Mouse (Mus musculus) limb, embryonic 14.5 days (tissue): Measurements from ENCODE around the gene Asb16. TPM values are rescaled to one million over a fixed set of nuclear protein-coding genes. Genes with fewer than 3 reads are reported as not detected.
A peak's percentile ranks its signal among the peaks of the same experiment; 100 is the strongest.
"Not testable (repeated sequence)": the region's sequence is repeated elsewhere in the genome, so short reads cannot be mapped to it uniquely, and the experiment has no call there.

Experiments
- ATAC-seq: fragments of 200-750 bp; cut with Nextera tagmentation; 2 replicates; pipeline ENCODE4 v1.8.0; 2017; ENCODE audit warnings: low read depth, moderate number of reproducible peaks, moderate TSS enrichment; ENCODE audit not compliant: low FRiP score
- DNase-seq: peaks from one replicate; pipeline ENCODE4 v3.0.0-alpha.2; 2015; ENCODE audit warnings: low spot score
- H3K27ac ChIP-seq: fragments of 300-500 bp; sonication (generic); replicated peaks from 2 replicates; pipeline ENCODE4 v1.5.1; 2014; ENCODE audit warnings: low read depth, mild to moderate bottlenecking, low read length, moderate library complexity, mixed read lengths
- H3K27me3 ChIP-seq: fragments of 300-500 bp; sonication (generic); 2 replicates; pipeline ENCODE4 v1.6.1; 2014; ENCODE audit warnings: low read length, mixed read lengths; ENCODE audit not compliant: control insufficient read depth, insufficient read depth
- H3K36me3 ChIP-seq: fragments of 300-500 bp; sonication (generic); 2 replicates; pipeline ENCODE4 v1.6.1; 2014; ENCODE audit warnings: mild to moderate bottlenecking, low read length, moderate library complexity, mixed read lengths; ENCODE audit not compliant: control insufficient read depth, insufficient read depth
- H3K4me1 ChIP-seq: fragments of 300-500 bp; sonication (generic); 2 replicates; pipeline ENCODE4 v1.6.1; 2014; ENCODE audit warnings: antibody characterized with exemption, low read length, mixed read lengths; ENCODE audit not compliant: control insufficient read depth, insufficient read depth
- H3K4me2 ChIP-seq: fragments of 300-500 bp; sonication (generic); replicated peaks from 2 replicates; pipeline ENCODE4 v1.6.1; 2014; ENCODE audit warnings: low read depth, mild to moderate bottlenecking, low read length, moderate library complexity; ENCODE audit not compliant: severe bottlenecking
- H3K4me3 ChIP-seq: fragments of 300-500 bp; sonication (generic); replicated peaks from 2 replicates; pipeline ENCODE4 v1.5.1; 2014; ENCODE audit warnings: low read length
- H3K9ac ChIP-seq: fragments of 300-500 bp; sonication (generic); 2 replicates; pipeline ENCODE4 v1.6.1; 2014; ENCODE audit warnings: mild to moderate bottlenecking, low read depth, low read length, moderate library complexity; ENCODE audit not compliant: severe bottlenecking
- H3K9me3 ChIP-seq: fragments of 300-500 bp; sonication (generic); 2 replicates; pipeline ENCODE4 v1.6.1; 2016; ENCODE audit warnings: low read length; ENCODE audit not compliant: control insufficient read depth
- POLR2A ChIP-seq: fragments of 200-500 bp; IDR thresholded peaks from 2 replicates; pipeline ENCODE4 v1.8.0; 2012; ENCODE audit warnings: inconsistent platforms, mild to moderate bottlenecking, moderate library complexity, borderline replicate concordance; ENCODE audit not compliant: insufficient read depth, insufficient read length; ENCODE audit errors: extremely low read depth
- WGBS: fragments of 180-500 bp; shearing (Covaris S2); extraction: QIAGEN DNeasy Blood & Tissue Kit; methylation state at CpG from one replicate; pipeline ENCODE4 v1.1.7; 2014; 5-methylcytosine and 5-hydroxymethylcytosine counted together
- polyA plus RNA-seq, 2 experiments: library from polyadenylated mRNA; depleted of rRNA in 1 of 2; stranded (reverse) in 1 of 2; unstranded in 1 of 2; fragments of >200 nt; fragmentation: Nextera tagmentation in 1 of 2; extraction: Ambion mirVana in 1 of 2; gene quantifications; 2 replicates each; pipeline versions ENCODE4 v1.2.1 to v1.2.3; 2012 to 2014

The Asb16 gene
- polyA plus RNA-seq, 2 experiments, result 0.25 to 2.2 TPM

DNA sequence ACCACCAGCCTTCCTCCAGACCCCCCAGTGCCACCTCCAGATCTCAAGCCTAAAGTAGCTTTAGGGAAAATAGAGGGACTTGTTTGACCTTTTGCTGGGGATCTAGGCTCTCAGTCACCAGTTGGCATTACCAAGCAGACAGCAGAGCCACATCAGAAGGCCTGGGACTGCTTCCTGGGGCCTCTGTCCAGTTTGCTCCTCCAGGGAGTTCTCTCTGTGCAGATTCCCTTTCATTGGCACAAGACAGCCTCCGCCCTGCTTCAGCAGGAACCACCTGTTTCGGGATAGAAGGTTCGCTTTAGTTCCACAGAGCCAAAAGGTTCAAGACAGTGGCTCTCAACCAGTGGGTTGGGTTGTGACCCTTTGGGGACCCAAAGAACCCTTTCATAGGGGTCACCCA, 11.1 kb downstream of the Asb16 start:
- no peak overlapping the region for H3K9ac ChIP-seq
- H3K4me1 ChIP-seq, result peaks cover 10% of the 10 kb centered on the region
- H3K36me3 ChIP-seq, result no peaks in the 10 kb centered on the region
- no peak for DNase-seq
- no peak for TF ChIP-seq POLR2A
- no peaks in the 10 kb centered on the region for H3K27me3 ChIP-seq
- no peak overlapping the region for H3K27ac ChIP-seq
- no peaks in the 10 kb centered on the region for H3K9me3 ChIP-seq
- 95% methylated on average over 3 of the region's 3 CpGs for WGBS
- H3K4me3 ChIP-seq, result no peak overlapping the region
- no peak overlapping the region for H3K4me2 ChIP-seq
- no peak for ATAC-seq

DNA sequence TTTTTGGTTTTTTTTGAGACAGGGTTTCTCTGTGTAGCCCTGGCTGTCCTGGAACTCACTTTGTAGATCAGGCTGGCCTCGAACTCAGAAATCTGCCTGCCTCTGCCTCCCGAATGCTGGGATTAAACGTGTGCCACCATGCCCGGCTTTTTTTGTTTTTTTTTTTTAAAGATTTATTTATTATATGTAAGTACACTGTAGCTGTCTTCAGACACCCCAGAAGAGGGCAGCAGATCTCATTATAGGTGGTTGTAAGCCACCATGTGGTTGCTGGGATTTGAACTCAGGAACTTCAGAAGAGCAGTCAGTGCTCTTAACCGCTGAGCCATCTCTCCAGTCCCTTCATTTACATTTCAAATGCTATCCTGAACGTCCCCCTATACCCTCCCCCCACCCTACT, 11.7 kb downstream of the Asb16 start:
- not testable (repeated sequence) for ATAC-seq, DNase-seq, H3K9me3 ChIP-seq, H3K36me3 ChIP-seq, H3K27me3 ChIP-seq, H3K4me2 ChIP-seq, H3K9ac ChIP-seq, H3K27ac ChIP-seq, H3K4me3 ChIP-seq, H3K4me1 ChIP-seq
- WGBS, result 73% methylated on average over 6 of the region's 6 CpGs

DNA sequence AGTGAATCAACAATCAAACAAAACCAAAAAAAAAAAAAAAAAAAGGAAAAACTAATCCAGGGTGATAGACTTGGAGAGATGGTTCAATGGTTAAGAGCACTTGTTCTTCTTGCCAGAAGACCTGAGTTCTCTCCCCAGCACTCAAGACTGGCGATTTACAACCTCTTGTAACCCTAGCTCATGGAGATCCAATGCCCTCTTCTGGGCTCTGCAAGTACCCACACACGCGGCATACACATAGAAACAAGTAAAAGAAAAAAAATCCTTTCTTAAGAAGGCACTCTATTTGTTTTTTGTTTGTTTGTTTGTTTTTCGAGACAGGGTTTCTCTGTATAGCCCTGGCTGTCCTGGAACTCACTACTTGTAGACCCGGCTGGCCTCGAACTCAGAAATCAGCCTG, 15.4 kb downstream of the Asb16 start:
- Histone ChIP-seq H3K4me3 (peak overlapping the region; percentile 79), H3K9ac (no peak overlapping the region), H3K36me3 (peaks cover 16% of the 10 kb centered on the region), H3K4me1 (peaks cover 5% of the 10 kb centered on the region), H3K27ac (peak overlapping the region; percentile 29; the same call in 1 of the 2 replicates), H3K27me3 (no peaks in the 10 kb centered on the region), H3K9me3 (no peaks in the 10 kb centered on the region), H3K4me2 (peak overlapping the region; percentile 80)
- 84% methylated on average over 6 of the region's 6 CpGs for WGBS
- no peak for TF ChIP-seq POLR2A
- DNase-seq, result no peak
- ATAC-seq, result no peak

DNA sequence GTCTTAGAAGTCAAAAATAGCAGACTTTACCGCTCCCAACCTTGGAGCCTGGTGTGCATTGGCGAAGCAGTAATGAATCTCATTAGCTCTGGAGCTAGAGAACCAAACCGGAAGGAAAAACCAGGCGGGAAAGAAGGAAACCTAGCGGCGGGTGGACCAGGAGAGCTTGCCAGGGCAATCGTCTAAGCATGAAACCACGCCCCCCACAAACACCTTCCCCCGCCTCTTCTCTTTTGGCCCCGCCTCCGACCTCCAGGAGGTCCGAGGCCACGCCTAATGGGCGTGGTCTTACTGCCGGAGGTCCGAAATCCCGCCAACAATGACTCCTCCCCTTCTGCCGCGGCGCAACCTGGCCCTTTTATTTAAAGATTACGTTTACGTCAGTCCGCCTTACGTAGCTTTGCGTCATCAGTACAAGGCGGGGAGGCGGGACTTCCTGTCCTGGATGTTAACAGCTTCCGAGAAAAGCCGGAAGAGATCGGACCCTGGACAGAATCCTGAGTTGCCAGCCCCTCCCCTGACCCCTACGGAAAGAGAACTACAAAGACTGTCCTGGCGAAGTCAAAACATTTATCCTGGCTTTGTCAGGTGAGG, 16.1 kb downstream of the Asb16 start, which contains the start of gene Tmub2:
TSS of gene Tmub2 (plus strand) at position 431 of the 594 bp plus-strand sequence.
- under 1% methylated on average over 32 of the region's 32 CpGs for WGBS
- H3K4me2 ChIP-seq, result peak within 1 kb of the TSS; percentile 80
- H3K36me3 ChIP-seq, result peaks cover 18% of the 10 kb centered on the region

DNA sequence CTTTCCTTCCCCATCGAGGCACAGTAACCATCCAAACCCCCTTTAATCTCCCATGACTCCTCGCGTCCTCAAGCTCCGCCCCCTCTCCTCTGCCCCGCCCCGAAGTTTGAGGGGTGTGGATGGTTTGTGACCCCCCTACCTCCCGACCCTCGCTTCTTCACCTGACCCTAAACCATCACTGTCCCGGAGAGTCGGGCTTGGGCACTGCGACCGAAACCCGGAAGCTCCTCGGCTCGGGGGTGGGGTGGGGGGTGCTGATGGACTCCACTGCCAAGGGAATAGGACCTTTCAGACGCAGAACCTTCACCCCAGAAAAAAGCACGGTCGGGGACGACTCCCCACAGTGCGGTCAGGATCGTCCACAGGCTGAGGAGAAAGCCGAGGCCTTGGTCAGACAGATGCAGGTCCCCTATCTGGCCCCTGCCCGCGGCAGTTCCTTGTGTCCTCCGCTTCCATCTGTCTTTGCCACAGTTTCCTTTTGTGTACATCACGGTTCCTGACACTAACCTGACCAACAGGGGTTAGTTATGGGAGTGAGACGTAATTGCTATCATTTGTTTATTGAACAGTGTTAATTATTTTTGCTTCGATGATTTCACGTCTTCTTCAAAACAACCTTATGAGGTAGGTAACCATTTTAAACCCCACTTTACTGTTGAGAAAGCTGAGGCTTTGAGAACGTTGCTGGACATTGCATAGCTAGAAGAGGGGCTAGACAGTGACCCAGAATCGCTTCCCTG, 16.7 kb downstream of the Asb16 start:
- TF ChIP-seq POLR2A, result no peak
- no peaks in the 10 kb centered on the region for H3K27me3 ChIP-seq
- DNase-seq, result no peak
- H3K9ac ChIP-seq, result peak overlapping the region; percentile 80
- H3K4me1 ChIP-seq, result peaks cover 5% of the 10 kb centered on the region
- H3K27ac ChIP-seq, result peak overlapping the region; percentile 67
- 4% methylated on average over 31 of the region's 31 CpGs for WGBS
- peak overlapping the region; percentile 79 for H3K4me3 ChIP-seq
- peak overlapping the region; percentile 80 for H3K4me2 ChIP-seq
- ATAC-seq, result peak; percentile 77
- H3K9me3 ChIP-seq, result no peaks in the 10 kb centered on the region
- H3K36me3 ChIP-seq, result peaks cover 24% of the 10 kb centered on the region

More for the DNA sequence above, 16.1 kb downstream of the Asb16 start, which contains the start of gene Tmub2:
- DNase-seq (peak; percentile 99), ATAC-seq (peak; percentile 94)
- H3K4me3 ChIP-seq, result peak within 1 kb of the TSS; percentile 79
- H3K9ac ChIP-seq, result peak within 1 kb of the TSS; percentile 80
- TF ChIP-seq POLR2A, result no peak
- peak within 1 kb of the TSS; percentile 67 for H3K27ac ChIP-seq
- H3K4me1 ChIP-seq, result peaks cover 5% of the 10 kb centered on the region
- H3K27me3 ChIP-seq, result no peaks in the 10 kb centered on the region
- H3K9me3 ChIP-seq, result no peaks in the 10 kb centered on the region
